Mouse (Mus musculus) ovary, postnatal 36 days (tissue): ENCODE measurements at regions not wholly inside any gene's neighbourhood (a gene's known extent, or its start where the extent isn't known, plus 50 kb on each side); places are given as distances from the start of the nearest gene placed in this dataset.

Experiments used
- DNase-seq: peaks from one replicate; pipeline ENCODE4 v3.0.0; 2022; ENCODE audit warnings: low spot score, mixed read lengths

DNA sequence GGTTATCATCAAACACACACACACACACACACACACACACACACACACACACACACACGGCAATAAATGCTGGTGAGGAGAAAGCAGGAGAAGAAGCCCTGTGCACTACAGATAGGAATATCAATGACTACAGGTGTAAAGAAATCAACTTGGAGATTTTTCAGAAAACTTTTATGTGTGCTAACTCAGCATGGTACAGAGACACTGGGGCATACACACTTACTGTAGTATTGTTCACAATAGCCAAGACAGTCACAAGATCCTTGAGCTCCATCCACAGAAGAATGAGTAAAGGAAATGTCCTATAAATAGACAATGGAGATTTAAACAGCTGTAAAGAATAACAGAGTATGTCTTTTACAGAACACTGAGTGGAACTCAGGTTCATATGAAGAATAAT, 182.4 kb downstream of the Tm2d1 start:
- DNase-seq: no peak

- no peak for DNase-seq
Measured at GRCm38 (mm10) chr4:98190318-98190717, 192.8 kb downstream of the Tm2d1 start.

DNA sequence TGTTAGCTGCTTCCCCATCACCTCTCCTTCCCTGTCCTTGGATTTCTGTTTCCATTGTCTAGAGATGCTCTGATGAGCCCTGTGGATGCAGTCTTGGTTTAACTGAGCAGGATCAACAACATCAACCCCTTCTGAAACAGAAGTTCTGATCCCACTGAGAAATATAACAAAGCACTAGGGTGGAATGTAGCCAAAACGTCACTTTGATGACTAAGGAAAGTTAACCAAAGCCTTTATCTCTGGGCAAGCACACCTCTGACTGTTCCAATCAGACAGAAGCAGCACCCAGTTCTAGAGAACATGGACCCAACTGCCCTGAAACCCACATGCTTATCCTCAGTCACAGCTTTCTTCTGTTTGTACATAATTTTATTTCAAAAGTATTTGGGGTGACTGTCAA, 193.2 kb downstream of the Tm2d1 start:
- no peak for DNase-seq

GRCm38 (mm10) chr4:98188944-98189343, 194.2 kb downstream of the Tm2d1 start:
- DNase-seq: no peak

DNA sequence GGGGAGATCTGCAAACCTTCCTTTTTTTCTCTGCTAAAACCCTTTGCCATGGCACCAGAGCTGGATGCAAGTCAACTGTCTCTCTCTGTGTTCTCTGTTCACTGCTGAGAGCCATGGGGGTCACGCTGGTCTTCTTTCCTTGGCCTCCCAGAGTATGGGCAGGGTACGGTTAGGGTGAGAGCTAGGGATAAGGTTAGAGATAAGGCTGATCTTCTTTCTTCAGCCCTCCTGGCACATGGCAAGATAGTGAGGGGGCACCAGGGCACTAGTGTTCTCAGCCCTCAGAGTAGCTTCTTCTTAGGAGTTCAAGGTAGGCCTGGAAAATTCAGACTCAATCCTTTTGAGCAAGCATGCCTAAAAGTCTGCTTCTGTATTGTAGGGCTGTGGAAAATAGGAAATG, 196.1 kb downstream of the Tm2d1 start:
- DNase-seq: no peak

DNA sequence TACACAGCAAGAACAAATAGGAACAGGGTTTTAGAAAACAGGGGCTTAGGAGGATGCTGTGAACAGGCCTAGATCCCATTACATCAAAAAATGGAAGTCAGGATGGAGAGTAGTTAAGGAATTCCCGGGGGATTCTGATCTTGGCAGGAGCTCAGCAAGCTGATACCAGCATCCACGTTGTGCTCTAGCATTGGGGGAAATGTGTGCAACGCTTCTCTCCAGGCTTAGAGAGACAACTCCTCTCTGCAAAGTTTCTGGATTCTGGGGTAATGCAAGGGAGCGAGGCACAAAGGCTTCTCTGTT, 201.1 kb downstream of the Tm2d1 start:
- no peak for DNase-seq

DNA sequence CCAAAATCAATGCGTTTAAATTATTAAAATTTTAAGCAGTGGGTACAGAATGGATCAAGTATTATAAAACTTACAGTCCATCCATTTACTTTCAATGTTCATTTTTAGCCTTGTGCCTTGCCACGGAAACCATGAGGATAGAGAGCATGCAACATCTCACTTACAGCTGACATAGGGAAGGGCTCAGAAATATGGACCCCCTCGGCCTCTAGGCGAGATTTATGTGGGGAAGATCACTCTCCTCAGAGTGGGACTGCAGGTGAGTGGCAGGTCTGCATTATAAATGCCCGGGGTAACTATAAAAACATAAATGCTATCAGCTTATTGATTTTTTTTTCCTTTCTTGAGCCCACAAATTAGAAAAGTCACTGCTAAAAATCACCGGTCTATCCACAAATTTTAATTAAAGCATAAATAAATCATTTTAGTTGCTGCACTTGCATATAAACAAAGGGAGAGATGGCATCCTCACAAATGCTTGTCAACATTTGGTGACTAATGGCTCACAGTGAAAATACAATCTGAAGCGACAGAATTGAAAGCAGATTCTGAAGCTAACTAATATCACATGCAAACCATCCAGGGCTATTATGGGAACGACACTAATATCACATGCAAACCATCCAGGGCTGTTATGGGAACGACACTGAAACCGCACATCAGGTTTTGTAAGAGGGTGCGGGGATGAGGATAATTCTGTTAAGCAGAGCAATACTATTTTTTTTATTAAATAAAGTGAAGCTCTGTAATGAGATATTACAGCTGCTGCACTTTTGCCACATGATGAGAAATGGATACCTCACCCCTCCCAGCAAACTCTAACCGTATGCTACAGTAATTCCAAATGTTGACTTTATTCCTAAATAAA, 201.7 kb downstream of the Tm2d1 start:
- DNase-seq: no peak

- no peak for DNase-seq
Measured at GRCm38 (mm10) chr4:98180336-98180735, 202.8 kb downstream of the Tm2d1 start.
